Mouse (Mus musculus): ENCODE measurements around the gene Col4a3bp.

DNA sequence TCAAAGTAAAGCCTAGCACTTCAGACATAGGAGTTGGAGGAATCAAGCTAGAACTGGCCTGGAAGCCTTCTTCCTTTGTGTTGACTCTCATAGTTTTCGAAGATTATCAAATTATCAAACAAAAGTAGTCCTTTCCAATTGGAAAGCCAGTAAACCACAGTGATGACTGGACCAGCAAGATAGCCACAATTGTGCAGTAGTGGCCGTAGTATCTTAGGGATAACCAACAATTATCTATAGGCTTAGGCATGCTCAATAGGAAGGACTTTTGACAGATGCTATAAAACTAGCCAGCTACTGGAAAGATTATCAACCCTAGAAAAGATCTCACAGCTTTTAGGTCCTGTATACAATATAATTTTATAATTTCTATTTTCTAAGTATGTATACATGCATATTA lies 41.8 kb downstream of the Col4a3bp start:
- TF ChIP-seq CTCF (IDR thresholded peaks at IDR 0.05; ENCODE audit: control insufficient read depth, insufficient read depth, low read length), result no peak
- no peak for TF ChIP-seq POLR2A (IDR thresholded peaks at IDR 0.05; ENCODE audit: borderline replicate concordance, control insufficient read depth, low read depth, low read length)

Data from bone marrow, adult 2 months (tissue).